25 mouse cellular contexts compared by ENCODE assay signal in the genomic region with DNA sequence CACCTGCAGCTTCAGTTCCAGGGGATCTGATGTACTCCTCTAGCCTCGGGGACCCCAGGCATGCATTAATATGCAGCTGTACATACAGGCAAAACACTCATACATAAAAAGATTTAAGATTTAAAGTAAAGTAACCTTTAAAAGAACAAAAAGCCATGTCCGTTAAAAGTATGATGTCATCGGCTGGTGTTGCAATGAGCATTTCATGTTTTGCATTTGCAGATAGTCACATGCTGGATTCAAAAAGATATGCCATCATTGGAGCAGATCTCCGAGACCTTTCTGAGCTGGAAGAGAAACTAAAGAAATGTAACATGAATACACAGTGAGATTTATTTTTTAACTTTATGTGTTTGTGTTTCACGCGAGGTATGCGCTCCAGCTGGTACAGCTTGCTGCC. TPM values are rescaled to one million over a fixed set of nuclear protein-coding genes. Genes with fewer than 3 reads are reported as not detected.
A peak's percentile ranks its signal among the peaks of the same experiment; 100 is the strongest.
DNase-seq lines count a peak whose midpoint lies in the region; ATAC-seq lines count a peak whose summit lies in the region.
"Had no signal": no experiment of that assay in that cellular context is flagged by ENCODE, and none has a peak within 500 bp of the region (broad histone marks: within the 10 kb centered on the region; RNA-seq: fewer than 3 reads in every experiment).

No protein-coding gene starts in this region.

- no peaks in the 10 kb centered on the region for H3K79me2 ChIP-seq in macrophage (ENCODE audit: inconsistent target)

- 73% methylated on average over 7 of the region's 7 CpGs for whole genome bisulfite sequencing in macrophage (ENCODE audit: missing documents)
- 94% methylated on average over 7 of the region's 7 CpGs for WGBS in hindbrain, embryonic 13.5 days

- H3K4me3 ChIP-seq in macrophage (ENCODE audit: inconsistent target) = no peak overlapping the region
- no peak overlapping the region for H3K4me3 ChIP-seq in hindbrain, embryonic 13.5 days
- H3K4me3 ChIP-seq: embryonic facial prominence, embryonic 10.5 days; erythroblast, embryonic 14.5 days; forebrain, embryonic 15.5 days; heart, adult 2 months; heart, embryonic 15.5 days; hindbrain, embryonic 10.5 days had no signal

- H3K9me3 ChIP-seq in hindbrain, embryonic 13.5 days = no peaks in the 10 kb centered on the region
- H3K9me3 ChIP-seq: embryonic facial prominence, embryonic 10.5 days; forebrain, embryonic 15.5 days; G1E; heart, embryonic 15.5 days; hindbrain, embryonic 10.5 days had no signal

- DNase-seq in cerebellum, adult 9-10 months = peak; percentile 18
- no peak for DNase-seq in cerebellum, postnatal 36 days
- peak; percentile 49 for DNase-seq in 3T3-L1 (ENCODE audit: low read depth, low spot score)
- DNase-seq in NIH3T3 (ENCODE audit: low read depth) = peak; percentile 58
- DNase-seq in adrenal gland, postnatal 4 days (ENCODE audit: low spot score in 2 of 2) = no peak
- DNase-seq in embryo, embryonic 10 days (ENCODE audit: low spot score) = no peak
- DNase-seq: cerebellum, adult 2 months; cerebellum, postnatal 25 days; gastrocnemius, postnatal 36 days had no signal

- no peak overlapping the region for H3K4me2 ChIP-seq in hindbrain, embryonic 13.5 days
- H3K4me2 ChIP-seq: forebrain, embryonic 15.5 days; heart, embryonic 11.5 days; heart, embryonic 15.5 days had no signal

- H3K27me3 ChIP-seq in hindbrain, embryonic 13.5 days = no peaks in the 10 kb centered on the region
- H3K27me3 ChIP-seq: forebrain, embryonic 15.5 days; heart, embryonic 15.5 days had no signal

- H3K27ac ChIP-seq in macrophage = peak overlapping the region; percentile 51
- no peak overlapping the region for H3K27ac ChIP-seq in hindbrain, embryonic 13.5 days
- H3K27ac ChIP-seq: embryonic facial prominence, embryonic 10.5 days; forebrain, embryonic 15.5 days; heart, adult 2 months; heart, embryonic 15.5 days; hindbrain, embryonic 10.5 days had no signal

- no peak overlapping the region for H3K9ac ChIP-seq in hindbrain, embryonic 13.5 days
- H3K9ac ChIP-seq: forebrain, embryonic 15.5 days; heart, embryonic 15.5 days had no signal

- H3K36me3 ChIP-seq in macrophage (ENCODE audit: inconsistent target) = no peaks in the 10 kb centered on the region
- H3K36me3 ChIP-seq in hindbrain, embryonic 13.5 days = peaks cover 58% of the 10 kb centered on the region
- H3K36me3 ChIP-seq: heart, embryonic 15.5 days had no signal

- no peaks in the 10 kb centered on the region for H3K4me1 ChIP-seq in hindbrain, embryonic 13.5 days (replicated peaks)
- H3K4me1 ChIP-seq: embryonic facial prominence, embryonic 10.5 days; forebrain, embryonic 15.5 days; hindbrain, embryonic 10.5 days had no signal

- ATAC-seq in hindbrain, embryonic 13.5 days (ENCODE audit: low FRiP score) = no peak
- ATAC-seq: CD4-positive, CD25-positive, alpha-beta regulatory T cell, adult 4 months; forebrain, embryonic 15.5 days; hindbrain, embryonic 16.5 days; inflammation-experienced regulatory T-cells, adult 6 months; intestine, postnatal 0 days had no signal

RNA-seq across cellular contexts. Expression of a gene that starts 40.8 kb away (rescaled TPM):
- total RNA-seq in macrophage (2018; cell fraction: chromatin; rRNA removed) = 100 to 1,000 TPM; 131 to 699 (median 546) TPM
- total RNA-seq in macrophage (2018; cell fraction: cytosol; rRNA removed) = 100 to 1,000 TPM in 22 of 26 experiments, 10 to 100 TPM in 4; 69.2 to 167 (median 116) TPM
- 100 to 1,000 TPM; 124 to 620 (median 384) TPM for total RNA-seq in macrophage (2018; cell fraction: nucleus; rRNA removed)
- polyA plus RNA-seq in macrophage (2018) = 59.4 to 114 TPM (median 112 TPM) in 3 replicates
- total RNA-seq in adrenal gland, postnatal 4 days (2021) = 10 to 100 TPM; 43.5 to 54.8 TPM
- 13.0 and 13.3 TPM in 2 replicates for polyA plus RNA-seq in hindbrain, embryonic 13.5 days (2015; fragmentation: Nextera tagmentation; extraction: Ambion mirVana)

RNA-seq across cellular contexts. Expression of a gene that starts 40.9 kb away (rescaled TPM):
- total RNA-seq in macrophage (2018; cell fraction: chromatin; rRNA removed) = 10 to 100 TPM in 15 of 26 experiments, 1 to 10 TPM in 11; 1.7 to 25.4 (median 11.6) TPM
- 10 to 100 TPM; 12.1 to 23.5 (median 18.4) TPM for total RNA-seq in macrophage (2018; cell fraction: cytosol; rRNA removed)
- 10 to 100 TPM in 11 of 26 experiments, 1 to 10 TPM in 15; 3.9 to 18.4 (median 8.7) TPM for total RNA-seq in macrophage (2018; cell fraction: nucleus; rRNA removed)
- 14.4 to 20.0 TPM (median 19.7 TPM) in 3 replicates for polyA plus RNA-seq in macrophage (2018)
- total RNA-seq in adrenal gland, postnatal 4 days (2021) = 10 to 100 TPM; 34.0 to 35.7 TPM
- 89.4 and 90.8 TPM in 2 replicates for polyA plus RNA-seq in hindbrain, embryonic 13.5 days (2015; fragmentation: Nextera tagmentation; extraction: Ambion mirVana)

RNA-seq across cellular contexts. Expression of a gene that starts 51.6 kb away (rescaled TPM):
- not detected for total RNA-seq in macrophage (2018; cell fraction: chromatin; rRNA removed)
- total RNA-seq in macrophage (2018; cell fraction: cytosol; rRNA removed) = not detected
- total RNA-seq in macrophage (2018; cell fraction: nucleus; rRNA removed) = not detected
- polyA plus RNA-seq in macrophage (2018) = not detected in 3 replicates
- total RNA-seq in adrenal gland, postnatal 4 days (2021) = 1 to 10 TPM; 1.1 to 5.4 TPM
- not detected in 2 replicates for polyA plus RNA-seq in hindbrain, embryonic 13.5 days (2015; fragmentation: Nextera tagmentation; extraction: Ambion mirVana)
- total RNA-seq: gastrocnemius, adult 8-10 months; gastrocnemius, postnatal 36 days had no signal
- polyA plus RNA-seq: CD4-positive, CD25-positive, alpha-beta regulatory T cell, adult 4 months; embryonic facial prominence, embryonic 14.5 days; erythroblast, embryonic 14.5 days; forebrain, embryonic 15.5 days; hindbrain, embryonic 16.5 days; inflammation-experienced regulatory T-cells, adult 6 months had no signal

Comparison
In these comparisons a context has a peak if more than half of its experiments do, and no peak if none do; other contexts are left out.
1. DNase-seq: peak in cerebellum, adult 9-10 months (single experiment), 3T3-L1 (single experiment) and NIH3T3 (single experiment); none in cerebellum, postnatal 36 days (0 of 2), adrenal gland, postnatal 4 days (0 of 2) and embryo, embryonic 10 days (single experiment).